ENCODE assay signal across 8 mouse cellular contexts in the genomic region with DNA sequence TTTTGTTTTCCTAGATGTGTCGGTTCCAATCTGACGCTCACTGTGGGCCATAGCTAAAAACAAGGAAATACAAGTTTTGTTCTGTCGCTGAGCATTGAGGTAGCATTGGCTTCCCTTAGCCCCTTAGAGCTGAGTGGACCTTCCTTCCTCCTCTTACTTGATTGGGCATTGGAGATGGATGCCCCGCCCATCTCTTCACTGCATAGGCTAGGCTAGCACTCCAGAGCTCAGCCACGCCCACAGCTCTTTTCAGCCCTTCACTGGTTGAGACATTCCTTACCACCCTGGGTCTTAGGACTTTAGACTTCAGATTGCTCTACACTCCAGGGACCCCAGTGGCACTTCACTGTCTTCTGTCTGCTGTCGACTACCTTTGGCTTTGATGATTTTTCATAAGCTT.
A peak's percentile ranks its signal among the peaks of the same experiment; 100 is the strongest.
DNase-seq lines count a peak whose midpoint lies in the region; ATAC-seq and TF ChIP-seq lines count a peak whose summit lies in the region.

No protein-coding gene starts in this region.

- H3K27me3 ChIP-seq in E14TG2a.4 (ENCODE audit: insufficient read depth, low read length), result peaks cover 32% of the 10 kb centered on the region
- H3K27me3 ChIP-seq in limb, embryonic 13.5 days, result no peaks in the 10 kb centered on the region
- H3K27me3 ChIP-seq in midbrain, embryonic 14.5 days (ENCODE audit: control insufficient read depth, insufficient read depth, low read length), result no peaks in the 10 kb centered on the region

- 23% methylated on average over 6 of the region's 6 CpGs for WGBS in limb, embryonic 13.5 days
- WGBS in midbrain, embryonic 14.5 days, result 13% methylated on average over 6 of the region's 6 CpGs

- H3K36me3 ChIP-seq in E14TG2a.4 (ENCODE audit: insufficient read depth, low read length), result no peaks in the 10 kb centered on the region
- H3K36me3 ChIP-seq in limb, embryonic 13.5 days, result peaks cover 10% of the 10 kb centered on the region; the same call in 1 of the 2 replicates
- H3K36me3 ChIP-seq in midbrain, embryonic 14.5 days (ENCODE audit: control insufficient read depth, insufficient read depth, low read length), result no peaks in the 10 kb centered on the region

- H3K9me3 ChIP-seq in E14TG2a.4 (ENCODE audit: low read length), result no peaks in the 10 kb centered on the region
- no peaks in the 10 kb centered on the region for H3K9me3 ChIP-seq in limb, embryonic 13.5 days
- no peaks in the 10 kb centered on the region for H3K9me3 ChIP-seq in midbrain, embryonic 14.5 days (ENCODE audit: control insufficient read depth, low read length)

- DNase-seq in embryo, embryonic 10.5 days (ENCODE audit: low spot score), result peak; percentile 86
- DNase-seq in heart, postnatal 4 days, result peak; percentile 42
- DNase-seq in midbrain, embryonic 14.5 days, result peak; percentile 57
- peak; percentile 55 to 57 for DNase-seq in thymus, postnatal 10 days (ENCODE audit: low spot score in 2 of 2)
- DNase-seq in right cerebral cortex, postnatal 14 days, result no peak
- no peak for DNase-seq in adrenal gland, adult 8-10 months

- no peak overlapping the region for H3K27ac ChIP-seq in limb, embryonic 13.5 days
- H3K27ac ChIP-seq in midbrain, embryonic 14.5 days (replicated peaks; ENCODE audit: low read depth, low read length), result no peak overlapping the region

- TF ChIP-seq CTCF in E14TG2a.4 (conservative IDR thresholded peaks at IDR 0.05; ENCODE audit: low read length), result no peak

- H3K9ac ChIP-seq in limb, embryonic 13.5 days, result no peak overlapping the region
- no peak overlapping the region for H3K9ac ChIP-seq in midbrain, embryonic 14.5 days (replicated peaks; ENCODE audit: low read length)

- peaks cover 55% of the 10 kb centered on the region for H3K4me1 ChIP-seq in E14TG2a.4 (replicated peaks; ENCODE audit: low read depth, low read length)
- H3K4me1 ChIP-seq in limb, embryonic 13.5 days, result peaks cover 57% of the 10 kb centered on the region
- H3K4me1 ChIP-seq in midbrain, embryonic 14.5 days (ENCODE audit: control insufficient read depth, insufficient read depth, low read length), result peaks cover 42% of the 10 kb centered on the region

- ATAC-seq in limb, embryonic 13.5 days (ENCODE audit: low FRiP score, low read depth), result 0 out of 2 replicates have a peak, but pooled peaks have one; percentile 25
- ATAC-seq in midbrain, embryonic 14.5 days (ENCODE audit: low FRiP score, low TSS enrichment), result peak; percentile 69

- peak overlapping the region; percentile 48 for H3K4me2 ChIP-seq in limb, embryonic 13.5 days (replicated peaks)
- peak overlapping the region; percentile 27 for H3K4me2 ChIP-seq in midbrain, embryonic 14.5 days (ENCODE audit: low read length)

- H3K4me3 ChIP-seq in E14TG2a.4 (replicated peaks; ENCODE audit: low read length), result peak overlapping the region; percentile 50
- peak overlapping the region; percentile 12; the same call in 1 of the 2 replicates for H3K4me3 ChIP-seq in limb, embryonic 13.5 days
- no peak overlapping the region for H3K4me3 ChIP-seq in midbrain, embryonic 14.5 days (replicated peaks; ENCODE audit: low read depth, low read length)

Comparison
In these comparisons a context has a peak if more than half of its experiments do, and no peak if none do; other contexts are left out.
1. DNase-seq: peak in embryo, embryonic 10.5 days (single experiment), heart, postnatal 4 days (single experiment), midbrain, embryonic 14.5 days (single experiment) and thymus, postnatal 10 days (2 of 2); none in right cerebral cortex, postnatal 14 days (single experiment) and adrenal gland, adult 8-10 months (single experiment).